Mouse (Mus musculus): ENCODE results near the gene Ikbke. TPM values are rescaled to one million over a fixed set of nuclear protein-coding genes. Genes with fewer than 3 reads are reported as not detected.
"Not testable (repeated sequence)": the region's sequence is repeated elsewhere in the genome, so short reads cannot be mapped to it uniquely, and the experiment has no call there.

Gene Ikbke
- polyA plus RNA-seq (2012; rRNA removed): 118 and 129 TPM in 2 replicates

DNA sequence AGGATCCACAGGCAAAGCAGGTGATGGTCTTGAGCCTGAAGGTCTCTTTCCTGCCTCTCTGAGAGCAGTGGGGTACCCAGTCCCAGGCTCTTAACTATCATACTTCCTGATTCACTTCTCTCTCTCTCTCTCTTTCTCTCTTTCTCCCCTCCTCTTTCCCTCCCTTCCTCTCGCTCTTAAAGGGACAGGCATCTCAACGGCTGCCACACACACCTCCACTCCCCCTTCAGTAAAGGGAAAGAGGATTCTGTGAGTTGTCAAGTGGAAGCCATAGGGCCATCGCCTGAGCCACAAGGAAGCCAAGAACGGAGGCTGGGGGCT is at the start of gene Ikbke:
TSS of gene Ikbke (minus strand) at position 151 of the 321 bp plus-strand sequence.
- peak within 1 kb of the TSS; percentile 96 for H3K27ac ChIP-seq (ENCODE audit: control insufficient read depth, insufficient read depth, low read length)
- WGBS: 6% methylated on average over 4 of the region's 4 CpGs
- H3K4me3 ChIP-seq (ENCODE audit: control insufficient read depth, insufficient read depth, low read length): peak within 1 kb of the TSS; percentile 91
- no peak for DNase-seq
- H3K27me3 ChIP-seq (ENCODE audit: control insufficient read depth, insufficient read depth, low read length): no peaks in the 10 kb centered on the region
- peaks cover 36% of the 10 kb centered on the region for H3K4me1 ChIP-seq (replicated peaks; ENCODE audit: control insufficient read depth, insufficient read depth, low read length)
- H3K36me3 ChIP-seq (ENCODE audit: control insufficient read depth, insufficient read depth, low read length): peaks cover 5% of the 10 kb centered on the region; the same call in 1 of the 2 replicates
- TF ChIP-seq POLR2A (IDR thresholded peaks at IDR 0.05; ENCODE audit: control insufficient read depth, extremely low read depth, insufficient read depth, low read length, poor library complexity) (no peak), CTCF (IDR thresholded peaks at IDR 0.05; ENCODE audit: borderline replicate concordance, control insufficient read depth, extremely low read depth, insufficient read depth, low read length, poor library complexity) (no peak)

DNA sequence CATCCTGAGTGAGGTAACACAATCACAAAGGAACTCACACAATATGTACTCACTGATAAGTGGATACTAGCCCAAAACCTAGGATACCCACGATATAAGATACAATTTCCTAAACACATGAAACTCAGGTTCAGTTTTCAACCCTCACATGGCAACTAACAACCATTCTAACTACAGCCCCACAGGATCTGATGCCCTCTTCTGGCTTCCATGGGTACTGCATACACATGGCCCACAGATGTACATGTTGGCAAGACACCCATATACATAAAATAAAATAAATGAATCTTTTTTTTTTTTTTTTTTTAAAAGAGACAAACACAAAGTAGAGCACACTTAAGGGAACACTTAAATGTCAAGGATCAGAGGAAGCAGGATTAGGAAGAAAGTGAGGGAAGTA is 49.7 kb upstream of the Ikbke start:
- H3K36me3 ChIP-seq (ENCODE audit: control insufficient read depth, insufficient read depth, low read length); H3K4me1 ChIP-seq (replicated peaks; ENCODE audit: control insufficient read depth, insufficient read depth, low read length); H3K27me3 ChIP-seq (ENCODE audit: control insufficient read depth, insufficient read depth, low read length); H3K27ac ChIP-seq (ENCODE audit: control insufficient read depth, insufficient read depth, low read length); H3K4me3 ChIP-seq (ENCODE audit: control insufficient read depth, insufficient read depth, low read length): not testable (repeated sequence)
- 100% methylated on average over 1 of the region's 1 CpGs for WGBS
- peak; percentile 56 for DNase-seq

DNA sequence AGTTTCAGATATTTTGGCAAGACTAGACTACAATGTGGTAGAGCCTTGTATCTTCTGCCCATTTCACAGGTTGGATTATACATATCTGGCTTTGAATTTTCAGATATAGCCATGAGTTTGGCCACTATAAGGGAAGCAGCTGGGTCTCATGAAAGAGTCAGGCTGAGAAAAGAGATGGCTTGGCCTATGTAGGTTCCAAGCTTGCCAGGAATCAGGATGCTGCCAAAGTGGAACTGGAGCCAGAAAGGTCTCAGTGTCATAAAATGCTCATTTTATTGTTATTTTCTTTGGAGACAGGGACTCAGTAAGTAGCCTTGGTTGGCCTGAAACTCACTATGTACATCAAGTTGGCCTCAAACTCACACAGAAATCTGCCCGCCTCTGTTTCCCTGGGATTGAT is 47.8 kb upstream of the Ikbke start:
- TF ChIP-seq POLR2A (IDR thresholded peaks at IDR 0.05; ENCODE audit: control insufficient read depth, extremely low read depth, insufficient read depth, low read length, poor library complexity) (no peak), CTCF (IDR thresholded peaks at IDR 0.05; ENCODE audit: borderline replicate concordance, control insufficient read depth, extremely low read depth, insufficient read depth, low read length, poor library complexity) (no peak)
- no peak for DNase-seq
- no peak overlapping the region for H3K4me3 ChIP-seq (ENCODE audit: control insufficient read depth, insufficient read depth, low read length)
- 100% methylated on average over 1 of the region's 1 CpGs for WGBS
- H3K27ac ChIP-seq (ENCODE audit: control insufficient read depth, insufficient read depth, low read length): no peak overlapping the region
- H3K27me3 ChIP-seq (ENCODE audit: control insufficient read depth, insufficient read depth, low read length): no peaks in the 10 kb centered on the region
- no peaks in the 10 kb centered on the region for H3K36me3 ChIP-seq (ENCODE audit: control insufficient read depth, insufficient read depth, low read length)
- H3K4me1 ChIP-seq (replicated peaks; ENCODE audit: control insufficient read depth, insufficient read depth, low read length): peaks cover 2% of the 10 kb centered on the region; the same call in 1 of the 2 replicates

DNA sequence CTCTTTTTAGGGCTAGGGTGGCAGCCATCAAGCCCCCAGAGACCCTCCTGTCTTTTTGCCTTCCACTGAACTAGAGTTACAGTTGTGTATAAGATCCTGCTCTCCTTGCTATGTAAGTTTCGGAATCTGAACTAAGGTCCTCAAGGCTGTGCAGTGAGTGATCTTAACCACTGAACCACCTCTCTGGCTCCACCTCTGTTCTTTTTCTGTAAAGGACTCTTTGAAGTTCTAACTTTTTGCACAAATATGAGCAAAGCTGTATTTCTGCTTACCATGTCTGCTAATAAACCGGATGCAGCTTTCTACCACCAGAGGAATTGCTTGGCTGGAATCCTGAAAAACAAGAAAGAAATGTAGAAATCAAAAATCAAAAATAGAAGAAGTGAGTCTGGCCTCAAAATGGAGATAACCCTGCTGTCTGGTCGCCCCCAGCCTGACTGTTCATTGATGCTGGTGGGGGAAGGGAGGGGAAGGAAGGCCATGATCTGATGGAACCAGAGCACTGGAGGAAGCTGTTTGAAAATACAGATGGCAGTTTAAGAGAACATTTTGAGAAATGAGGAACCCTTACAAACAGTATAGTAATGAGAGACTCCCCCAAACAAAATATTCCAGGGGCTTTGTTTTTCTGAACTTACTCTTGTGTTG is 45.5 kb upstream of the Ikbke start:
- H3K4me3 ChIP-seq (ENCODE audit: control insufficient read depth, insufficient read depth, low read length): no peak overlapping the region
- H3K4me1 ChIP-seq (replicated peaks; ENCODE audit: control insufficient read depth, insufficient read depth, low read length): peaks cover 2% of the 10 kb centered on the region; the same call in 1 of the 2 replicates
- H3K27me3 ChIP-seq (ENCODE audit: control insufficient read depth, insufficient read depth, low read length): no peaks in the 10 kb centered on the region
- peak; percentile 29 for DNase-seq
- TF ChIP-seq CTCF (IDR thresholded peaks at IDR 0.05; ENCODE audit: borderline replicate concordance, control insufficient read depth, extremely low read depth, insufficient read depth, low read length, poor library complexity) (no peak), POLR2A (IDR thresholded peaks at IDR 0.05; ENCODE audit: control insufficient read depth, extremely low read depth, insufficient read depth, low read length, poor library complexity) (no peak)
- WGBS: 36% methylated on average over 3 of the region's 3 CpGs
- H3K36me3 ChIP-seq (ENCODE audit: control insufficient read depth, insufficient read depth, low read length): no peaks in the 10 kb centered on the region
- no peak overlapping the region for H3K27ac ChIP-seq (ENCODE audit: control insufficient read depth, insufficient read depth, low read length)

DNA sequence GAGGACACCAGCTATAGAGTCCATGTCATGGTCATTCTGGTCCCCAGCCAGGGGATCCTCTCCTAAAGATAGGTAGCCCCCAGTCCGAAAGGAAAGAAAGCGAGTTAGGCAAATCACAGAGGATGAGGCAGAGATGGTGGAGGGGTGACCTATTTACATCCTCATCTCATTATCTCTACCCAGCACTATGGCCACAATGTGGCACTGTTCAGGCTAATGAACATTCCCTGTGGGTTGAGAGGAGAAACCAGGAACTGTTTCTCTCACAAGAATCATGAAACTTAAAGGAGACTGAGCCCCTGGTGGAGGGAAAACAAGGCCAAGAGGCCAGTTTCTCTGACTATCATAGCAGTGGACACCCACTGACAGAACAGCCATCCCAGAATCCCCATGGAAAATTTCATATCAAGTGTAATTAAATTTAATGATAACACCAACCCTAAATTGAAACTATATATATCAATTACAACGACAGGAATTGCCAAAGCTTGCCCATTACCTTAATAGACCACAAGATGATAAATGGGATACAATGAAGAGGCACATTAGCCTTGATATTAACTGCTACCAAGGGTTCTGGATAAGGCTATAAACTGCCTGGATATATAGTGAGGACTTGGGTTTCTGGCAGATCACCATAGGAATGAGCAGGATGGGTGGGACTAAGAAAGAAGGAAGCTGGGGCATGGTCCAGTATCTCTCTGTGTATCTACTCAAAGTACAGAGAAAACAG is 40.4 kb upstream of the Ikbke start:
- Histone ChIP-seq H3K27me3 (ENCODE audit: control insufficient read depth, insufficient read depth, low read length) (no peaks in the 10 kb centered on the region), H3K36me3 (ENCODE audit: control insufficient read depth, insufficient read depth, low read length) (peaks cover 28% of the 10 kb centered on the region), H3K4me1 (replicated peaks; ENCODE audit: control insufficient read depth, insufficient read depth, low read length) (no peaks in the 10 kb centered on the region), H3K27ac (ENCODE audit: control insufficient read depth, insufficient read depth, low read length) (no peak overlapping the region), H3K4me3 (ENCODE audit: control insufficient read depth, insufficient read depth, low read length) (no peak overlapping the region)
- no peak for TF ChIP-seq POLR2A (IDR thresholded peaks at IDR 0.05; ENCODE audit: control insufficient read depth, extremely low read depth, insufficient read depth, low read length, poor library complexity)
- TF ChIP-seq CTCF (IDR thresholded peaks at IDR 0.05; ENCODE audit: borderline replicate concordance, control insufficient read depth, extremely low read depth, insufficient read depth, low read length, poor library complexity): no peak
- DNase-seq: no peak
- WGBS: 92% methylated on average over 3 of the region's 3 CpGs

DNA sequence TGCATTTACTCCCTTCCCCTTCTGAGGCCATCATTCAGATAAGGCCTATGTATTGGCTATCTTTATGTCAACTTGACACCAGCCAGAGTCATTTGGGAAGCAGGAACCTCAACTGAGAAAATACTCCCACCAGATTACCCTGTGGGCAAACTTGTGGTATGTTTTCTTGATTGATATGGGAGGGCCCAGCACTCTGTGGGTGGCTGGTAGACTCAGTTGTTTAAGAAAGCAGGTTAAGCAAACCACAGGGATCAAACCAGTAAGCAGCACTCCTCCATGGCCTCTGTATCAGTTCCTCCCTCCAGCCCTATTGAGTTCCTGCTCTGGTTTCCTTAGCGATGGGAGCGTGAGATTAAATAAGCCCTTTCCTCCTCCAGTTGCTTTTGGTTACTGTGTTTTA is 39.0 kb upstream of the Ikbke start:
- Histone ChIP-seq H3K27ac (ENCODE audit: control insufficient read depth, insufficient read depth, low read length) (no peak overlapping the region), H3K27me3 (ENCODE audit: control insufficient read depth, insufficient read depth, low read length) (no peaks in the 10 kb centered on the region), H3K36me3 (ENCODE audit: control insufficient read depth, insufficient read depth, low read length) (peaks cover 32% of the 10 kb centered on the region), H3K4me1 (replicated peaks; ENCODE audit: control insufficient read depth, insufficient read depth, low read length) (no peaks in the 10 kb centered on the region; the same call in 1 of the 2 replicates), H3K4me3 (ENCODE audit: control insufficient read depth, insufficient read depth, low read length) (no peak overlapping the region)
- TF ChIP-seq CTCF (IDR thresholded peaks at IDR 0.05; ENCODE audit: borderline replicate concordance, control insufficient read depth, extremely low read depth, insufficient read depth, low read length, poor library complexity) (no peak), POLR2A (IDR thresholded peaks at IDR 0.05; ENCODE audit: control insufficient read depth, extremely low read depth, insufficient read depth, low read length, poor library complexity) (no peak)
- DNase-seq: no peak
- WGBS: 80% methylated on average over 2 of the region's 2 CpGs
